Mouse (Mus musculus) adrenal gland, postnatal 14 days (tissue): ENCODE data around the gene Stk39. TPM values are rescaled to one million over a fixed set of nuclear protein-coding genes. Genes with fewer than 3 reads are reported as not detected.

ENCODE experiments used
- DNase-seq: peaks from one replicate; pipeline ENCODE4 v3.0.0; 2021; ENCODE audit warnings: mixed read lengths
- total RNA-seq: library from RNA; stranded (reverse); gene quantifications from 2 replicates; pipeline ENCODE4 v1.2.3, GENCODE M21; 2021

Stk39 gene
- total RNA-seq, 1 experiment from 2014 or later = 61.9 TPM

DNA sequence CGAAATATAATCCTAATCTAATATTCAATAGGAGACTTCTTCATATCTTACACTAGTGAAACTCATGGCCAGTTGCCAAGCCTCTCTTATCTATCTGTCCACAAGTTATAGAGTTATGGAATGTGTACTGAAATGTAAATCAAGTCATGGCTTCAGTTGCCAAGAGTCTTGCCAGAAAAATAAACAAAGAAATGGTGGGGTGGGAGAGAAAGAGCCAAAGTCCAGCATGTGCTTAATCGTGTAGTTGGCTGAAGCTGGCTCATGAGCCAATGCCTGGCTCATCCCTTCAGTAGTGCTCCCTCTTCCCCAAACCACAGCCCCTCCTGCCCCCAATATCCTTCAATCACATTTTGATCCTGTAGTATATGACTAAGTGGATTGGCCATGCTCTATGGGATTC lies 242.2 kb downstream of the Stk39 start:
- no peak for DNase-seq

DNA sequence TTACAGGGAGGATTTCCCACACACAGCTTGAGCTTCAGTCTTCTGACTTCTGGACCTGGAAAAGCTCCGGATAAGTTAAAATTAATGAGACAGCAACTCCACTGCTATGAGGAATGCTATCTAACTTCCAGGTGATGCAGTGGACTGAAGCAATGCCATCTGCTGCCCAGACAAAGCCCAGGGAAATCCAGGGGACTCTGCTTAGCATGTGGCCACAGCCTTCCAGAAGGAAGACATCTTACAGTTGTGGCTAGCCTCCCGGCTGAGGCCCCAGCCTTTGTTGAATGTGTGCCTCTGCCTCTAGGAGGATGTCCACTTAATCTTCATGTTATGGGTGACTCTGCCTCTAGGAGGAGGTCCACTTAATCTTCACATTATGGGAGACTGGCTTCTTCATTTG lies 243.0 kb downstream of the Stk39 start:
- no peak for DNase-seq

- DNase-seq = peak; percentile 59
Measured at GRCm38 (mm10) chr2:68222227-68222873, 249.7 kb downstream of the Stk39 start.

DNA sequence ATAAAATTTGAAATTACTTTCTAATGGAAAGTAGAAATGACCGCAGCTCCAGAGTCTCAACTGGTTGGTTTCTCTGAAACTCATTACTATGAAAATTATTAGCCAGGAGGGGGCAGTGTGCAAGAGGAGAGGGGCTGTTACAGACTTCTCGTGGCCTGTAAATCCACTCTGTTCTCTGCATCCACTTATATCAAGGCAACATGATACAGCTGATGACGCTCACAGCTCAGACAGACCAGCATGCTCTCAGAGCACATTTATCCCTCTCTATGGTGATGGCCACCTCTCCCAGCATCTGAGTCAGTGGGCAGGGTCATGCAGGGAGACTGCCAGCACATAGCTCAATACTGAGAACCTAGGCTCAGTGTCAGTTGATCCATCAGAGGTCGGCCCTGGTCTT lies 250.8 kb downstream of the Stk39 start:
- no peak for DNase-seq

DNA sequence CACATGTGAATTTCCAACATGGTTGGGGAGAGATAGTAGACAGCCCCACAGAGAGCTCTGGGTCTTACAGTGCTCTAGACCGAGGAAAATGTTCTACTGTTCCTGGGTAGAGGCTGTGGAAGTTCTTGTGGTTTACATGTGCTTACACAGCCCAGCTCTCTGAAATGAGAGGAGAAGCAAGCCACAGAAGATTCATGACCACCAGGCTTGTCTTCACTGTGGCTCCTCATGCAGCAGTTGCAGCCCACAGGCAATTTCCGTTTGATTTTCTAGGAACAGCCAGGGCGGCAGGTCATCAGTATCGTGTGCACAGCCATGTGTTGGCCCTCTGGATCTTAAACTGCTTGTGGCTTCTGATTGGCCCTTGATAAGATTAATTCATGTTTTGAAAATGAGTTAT lies 252.2 kb downstream of the Stk39 start:
- DNase-seq = no peak

DNA sequence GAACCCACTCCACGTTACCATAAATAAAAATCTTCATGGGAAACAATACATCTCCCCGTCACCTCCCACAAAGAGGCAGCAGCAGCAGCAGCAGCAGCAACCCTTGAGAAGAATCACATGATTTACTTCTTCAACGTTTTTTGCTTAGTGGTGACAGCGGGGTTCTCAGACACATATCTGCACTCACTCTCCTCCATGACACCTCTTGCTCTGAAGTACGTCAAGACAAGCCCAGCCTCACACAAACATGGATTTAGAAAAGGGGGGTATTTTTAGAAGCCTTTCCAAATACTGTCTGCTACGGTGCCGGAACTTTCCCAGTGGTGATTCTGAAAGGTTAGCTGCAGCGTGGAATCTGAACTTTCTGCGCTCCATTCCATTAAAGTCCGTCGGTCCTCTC lies 256.9 kb downstream of the Stk39 start:
- DNase-seq = no peak

- DNase-seq = no peak
Measured at GRCm38 (mm10) chr2:68214400-68214799, 257.7 kb downstream of the Stk39 start.

GRCm38 (mm10) chr2:68211443-68211842 lies 260.6 kb downstream of the Stk39 start:
- DNase-seq = no peak

- no peak for DNase-seq
Measured at GRCm38 (mm10) chr2:68196245-68196644, 275.8 kb downstream of the Stk39 start.

- no peak for DNase-seq
Measured at GRCm38 (mm10) chr2:68194444-68194843, 277.6 kb downstream of the Stk39 start.

DNA sequence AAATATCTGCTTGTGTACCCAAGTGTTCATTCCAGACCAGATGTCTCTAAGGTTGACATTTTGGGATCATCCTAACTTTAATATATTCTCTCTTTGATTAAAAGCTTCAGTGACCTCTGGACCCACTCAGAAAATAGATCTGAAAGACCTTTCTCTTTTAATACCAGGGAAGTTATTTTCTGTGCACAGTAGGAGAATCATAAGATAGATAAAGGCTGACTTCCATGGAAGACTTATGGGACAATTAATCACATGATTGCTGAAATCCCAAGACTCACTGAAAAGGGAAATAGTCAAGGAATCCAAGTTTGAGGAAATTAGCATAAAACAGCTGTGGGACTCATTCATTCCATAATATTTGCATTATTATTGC lies 278.6 kb downstream of the Stk39 start:
- DNase-seq = no peak

GRCm38 (mm10) chr2:68192605-68193464 lies 279.2 kb downstream of the Stk39 start:
- DNase-seq = no peak

DNA sequence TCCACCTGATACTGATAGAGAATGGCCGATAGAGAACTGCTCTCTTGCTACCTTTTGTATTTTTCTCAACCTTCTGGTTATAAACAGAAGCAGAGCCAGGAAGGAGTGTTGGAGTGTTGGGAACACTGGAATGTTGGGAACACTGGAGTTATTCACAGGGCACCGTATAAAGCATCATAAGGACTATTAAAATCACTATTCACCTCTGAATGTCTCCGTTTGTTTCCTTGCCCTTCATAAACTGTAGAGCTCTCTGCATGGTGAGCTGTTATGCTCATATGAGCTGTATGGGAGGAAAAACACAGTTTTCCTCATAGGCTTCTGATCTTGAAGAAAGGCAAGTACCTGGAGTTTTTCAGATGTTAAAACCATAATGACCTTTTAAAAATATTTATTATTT lies 295.6 kb downstream of the Stk39 start:
- no peak for DNase-seq

DNA sequence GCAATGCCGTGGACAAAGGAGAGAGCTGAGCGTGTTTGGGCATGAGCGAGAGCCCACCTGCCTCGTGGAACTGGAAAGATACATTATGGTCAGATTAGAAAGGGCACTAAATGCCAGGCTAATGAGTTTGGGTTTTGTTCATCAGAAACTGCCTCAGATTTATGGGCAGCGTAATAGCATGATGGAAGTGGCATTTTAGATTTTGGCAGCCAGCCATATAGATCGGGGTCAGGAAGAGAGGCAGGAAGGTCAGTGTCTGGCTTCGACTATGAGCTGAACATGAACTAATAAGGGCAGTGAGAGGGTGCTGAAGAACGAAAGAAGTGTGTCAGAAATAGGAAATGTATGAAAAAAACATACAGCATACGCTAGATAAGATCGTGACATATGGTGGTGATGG lies 300.8 kb downstream of the Stk39 start:
- peak; percentile 47 for DNase-seq

DNA sequence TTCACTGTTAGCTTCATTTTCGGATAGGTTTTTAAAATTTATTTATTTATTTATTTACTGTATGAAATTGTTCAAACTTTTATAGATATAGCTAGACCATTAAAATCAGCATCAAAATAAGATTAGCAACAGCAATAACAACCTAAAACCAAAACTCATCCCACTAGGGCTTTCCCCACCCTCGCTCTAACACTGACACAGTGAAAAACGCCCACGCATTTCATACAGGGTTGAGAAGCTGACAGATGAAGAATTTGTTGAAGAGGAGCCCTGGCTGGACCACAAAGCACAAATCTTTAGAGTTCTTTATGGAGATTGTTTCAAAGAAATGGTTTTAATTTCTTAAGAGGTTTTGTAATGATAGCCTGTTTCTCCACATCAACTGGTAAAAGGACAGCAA lies 310.1 kb downstream of the Stk39 start:
- no peak for DNase-seq

DNA sequence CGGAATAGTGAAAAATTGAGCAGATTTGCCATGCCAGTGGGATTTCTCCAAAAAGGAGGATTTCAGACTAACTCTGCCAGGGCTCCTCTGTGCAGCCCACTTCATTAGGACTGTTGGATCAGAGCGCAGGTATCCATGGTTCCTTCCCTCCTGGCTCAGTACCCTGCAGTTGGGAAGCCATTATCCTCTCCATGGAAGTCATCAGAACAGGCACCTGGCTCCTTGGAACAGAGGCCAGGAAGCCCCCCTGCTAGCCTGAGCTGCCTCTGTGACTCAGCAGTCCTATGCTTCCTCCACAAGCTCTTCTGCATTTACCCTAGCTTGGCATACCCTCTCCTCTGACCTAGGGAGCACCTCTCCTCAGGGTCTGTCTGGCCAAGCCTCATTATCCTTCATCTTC lies 311.5 kb downstream of the Stk39 start:
- DNase-seq = no peak

Other genes with a start within 250 kb of the Stk39 start
- not detected in 2 replicates for gene 4933409G03Rik, start 110.1 kb upstream of the Stk39 start, total RNA-seq
- not detected in 2 replicates for gene 4932414N04Rik, start 184.2 kb upstream of the Stk39 start, total RNA-seq